Mouse (Mus musculus) cerebellum, adult 2 months (tissue): ENCODE measurements at regions not wholly inside any gene's neighbourhood (a gene's known extent, or its start where the extent isn't known, plus 50 kb on each side); places are given as distances from the start of the nearest gene placed in this dataset.

Source experiments
- CTCF ChIP-seq: fragments of 200-500 bp; IDR thresholded peaks from 2 replicates; pipeline ENCODE4 v1.5.1; 2011; ENCODE audit warnings: low read depth, mild to moderate bottlenecking, control low read depth, low read length, moderate library complexity, borderline replicate concordance; ENCODE audit not compliant: insufficient read depth
- POLR2A ChIP-seq: fragments of 200-500 bp; IDR thresholded peaks from 2 replicates; pipeline ENCODE4 v1.6.1; 2011; ENCODE audit warnings: low read length, control low read depth, borderline replicate concordance; ENCODE audit not compliant: insufficient read depth

DNA sequence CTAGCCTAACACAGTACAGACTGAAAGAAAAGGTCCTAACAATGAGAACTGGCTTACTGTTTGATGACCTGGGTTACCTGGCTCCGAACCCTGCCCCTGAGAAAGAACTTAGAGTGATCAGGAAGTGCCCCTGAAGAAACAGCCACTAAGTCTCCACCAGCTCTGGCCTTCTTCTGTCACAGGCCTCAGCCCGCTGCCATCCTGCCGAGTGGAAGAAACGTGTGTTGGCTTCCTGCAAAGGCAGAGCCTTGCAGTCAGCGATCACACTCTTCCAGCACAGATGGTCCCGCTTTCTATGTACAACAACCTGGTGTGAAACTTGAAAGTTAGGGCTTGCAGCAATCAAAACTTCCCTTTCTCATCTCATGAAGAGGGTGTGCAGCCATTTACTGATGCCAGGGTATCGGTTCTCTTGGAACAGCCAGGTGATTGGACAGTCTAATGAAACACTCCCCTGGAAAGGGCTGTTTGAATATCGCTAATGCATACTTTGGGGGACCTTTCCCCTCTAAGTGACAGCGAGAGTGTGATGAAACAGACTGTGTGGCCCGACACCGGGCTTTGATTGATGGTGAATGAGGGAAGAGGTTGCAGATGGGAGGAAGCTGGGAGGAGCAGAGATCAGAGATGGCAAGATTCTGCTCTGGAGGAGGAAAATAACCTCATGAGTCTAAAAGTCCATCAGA is 89.4 kb upstream of the Elac2 start:
- TF ChIP-seq CTCF (no peak), POLR2A (no peak)
